Mouse (Mus musculus) testis, adult 2 months (tissue): Measurements from ENCODE around the gene Ptpn14. TPM values are rescaled to one million over a fixed set of nuclear protein-coding genes. Genes with fewer than 3 reads are reported as not detected.

Experiments used
- H3K27ac ChIP-seq: fragments of 200-500 bp; 2 replicates; pipeline ENCODE4 v1.5.1; 2012; ENCODE audit warnings: low read depth, low read length; ENCODE audit not compliant: control insufficient read depth, insufficient read depth
- H3K27me3 ChIP-seq: fragments of 200-500 bp; 2 replicates; pipeline ENCODE4 v1.6.1; 2012; ENCODE audit warnings: mild to moderate bottlenecking, low read length, moderate library complexity; ENCODE audit not compliant: control insufficient read depth, insufficient read depth
- H3K36me3 ChIP-seq: fragments of 200-500 bp; 2 replicates; pipeline ENCODE4 v1.6.1; 2012; ENCODE audit warnings: mild to moderate bottlenecking, low read length; ENCODE audit not compliant: control insufficient read depth, insufficient read depth
- H3K4me1 ChIP-seq: fragments of 200-500 bp; 2 replicates; pipeline ENCODE4 v1.6.1; 2012; ENCODE audit warnings: low read length; ENCODE audit not compliant: control insufficient read depth, insufficient read depth
- H3K4me3 ChIP-seq: fragments of 200-500 bp; 2 replicates; pipeline ENCODE4 v1.5.1; 2012; ENCODE audit warnings: low read depth, mild to moderate bottlenecking, low read length, moderate library complexity, mixed read lengths; ENCODE audit not compliant: control insufficient read depth
- CTCF ChIP-seq: fragments of 200-500 bp; IDR thresholded peaks from 2 replicates; pipeline ENCODE4 v1.5.1; 2012; ENCODE audit warnings: low read depth, mild to moderate bottlenecking, inconsistent platforms, low read length, moderate library complexity; ENCODE audit not compliant: control insufficient read depth, insufficient read depth, insufficient replicate concordance
- POLR2A ChIP-seq: fragments of 200-500 bp; IDR thresholded peaks from 2 replicates; pipeline ENCODE4 v1.6.1; 2012; ENCODE audit warnings: low read depth, mild to moderate bottlenecking, inconsistent platforms, low read length, moderate library complexity; ENCODE audit not compliant: control insufficient read depth
- polyA plus RNA-seq: library from polyadenylated mRNA; depleted of rRNA; stranded (reverse); fragments of >200 nt; gene quantifications from 2 replicates; pipeline ENCODE4 v1.2.3, GENCODE M21; 2012

The Ptpn14 gene
- polyA plus RNA-seq, 1 experiment: 3.3 TPM

DNA sequence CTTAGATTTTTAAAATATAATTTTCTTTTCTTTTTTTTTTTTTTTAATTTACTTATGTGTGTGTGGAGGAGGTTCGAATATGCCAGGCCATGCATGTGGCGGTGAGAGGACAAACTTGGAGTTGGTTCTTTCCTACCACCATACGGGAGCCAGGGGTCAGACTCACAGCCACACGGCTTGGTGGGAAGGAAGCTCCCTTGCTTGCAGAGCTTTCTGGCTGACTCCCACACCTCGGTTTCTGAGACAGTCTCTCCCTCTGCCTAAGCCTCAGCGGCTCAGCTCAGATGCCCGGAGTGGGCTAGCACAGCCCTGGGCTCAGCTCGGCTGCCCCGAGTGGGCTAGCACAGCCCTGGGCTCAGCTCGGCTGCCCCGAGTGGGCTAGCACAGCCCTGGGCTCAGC lies 10.5 kb upstream of the Ptpn14 start:
- no peak for TF ChIP-seq POLR2A
- TF ChIP-seq CTCF: no peak
- Histone ChIP-seq H3K27me3 (no peaks in the 10 kb centered on the region), H3K27ac (no peak overlapping the region), H3K4me3 (no peak overlapping the region), H3K4me1 (no peaks in the 10 kb centered on the region; the same call in 1 of the 2 replicates), H3K36me3 (no peaks in the 10 kb centered on the region)

DNA sequence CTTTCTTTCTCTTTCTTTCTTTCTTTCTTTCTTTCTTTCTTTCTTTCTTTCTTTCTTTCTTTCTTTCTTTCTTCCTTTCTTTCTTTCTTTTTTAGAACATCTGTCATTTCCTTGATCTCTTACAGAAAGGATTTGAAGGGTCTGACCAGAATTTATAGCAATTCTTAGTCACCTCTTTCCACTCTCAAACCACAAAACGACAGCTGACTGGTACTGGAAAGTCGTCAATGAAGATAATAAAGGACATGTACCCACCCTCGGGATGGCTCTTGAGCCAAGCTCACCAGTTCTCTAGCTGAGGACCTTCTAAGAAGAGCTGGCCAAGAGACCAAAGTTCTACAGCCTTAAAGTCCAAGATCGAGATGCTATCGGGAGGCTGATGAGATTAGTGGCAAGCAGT lies 9.5 kb upstream of the Ptpn14 start:
- H3K4me3 ChIP-seq: no peak overlapping the region
- no peaks in the 10 kb centered on the region for H3K27me3 ChIP-seq
- H3K4me1 ChIP-seq: no peaks in the 10 kb centered on the region; the same call in 1 of the 2 replicates
- H3K27ac ChIP-seq: no peak overlapping the region
- TF ChIP-seq CTCF (no peak), POLR2A (no peak)
- H3K36me3 ChIP-seq: no peaks in the 10 kb centered on the region

DNA sequence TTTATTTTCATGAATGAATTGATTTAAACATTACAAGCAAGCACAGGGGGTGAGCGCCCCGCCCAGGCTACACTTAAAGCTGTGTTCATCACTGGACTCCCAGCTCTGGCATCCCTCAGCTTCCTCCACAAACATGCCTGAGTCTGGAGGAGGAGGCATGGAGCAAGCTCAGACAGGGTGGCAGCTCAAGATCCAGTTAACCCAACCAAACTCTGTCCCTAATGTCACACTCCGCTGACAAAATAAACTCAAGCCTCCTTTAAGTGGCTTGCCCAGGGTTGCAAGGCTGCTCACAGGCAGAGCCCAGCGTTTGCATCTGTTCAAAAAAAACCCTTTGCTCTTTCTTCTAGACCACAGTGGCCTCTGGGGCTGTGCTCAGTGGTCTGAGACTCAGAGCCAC lies 1.9 kb upstream of the Ptpn14 start:
- H3K27me3 ChIP-seq: no peaks in the 10 kb centered on the region
- no peak overlapping the region for H3K4me3 ChIP-seq

DNA sequence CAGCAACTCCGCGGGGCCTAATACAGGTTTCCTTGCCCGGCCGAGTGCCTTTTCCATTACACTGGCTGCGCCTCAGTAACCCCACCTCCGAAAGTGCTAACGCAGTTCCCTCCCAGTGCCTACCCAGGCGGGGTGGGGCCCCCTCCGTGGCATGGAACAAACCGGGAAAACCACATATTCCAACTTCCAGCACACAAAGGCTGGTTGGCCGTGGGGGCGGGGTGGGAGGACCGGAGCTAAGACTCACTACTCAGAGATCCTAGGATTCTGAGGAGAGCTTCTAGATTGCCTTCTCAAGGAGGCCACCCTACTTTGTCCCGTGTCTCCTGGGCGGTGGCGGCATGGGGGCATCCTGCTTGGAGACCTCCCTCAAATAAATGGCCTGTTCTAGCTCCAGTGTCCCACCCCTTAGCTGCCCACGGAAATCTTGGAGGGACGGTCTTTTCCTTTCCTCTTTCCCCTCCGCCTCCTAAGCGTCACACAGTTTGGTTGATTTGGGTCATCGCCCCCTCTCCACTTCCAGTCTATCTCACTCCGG lies 653 bp upstream of the Ptpn14 start:
- Histone ChIP-seq H3K27me3 (no peaks in the 10 kb centered on the region), H3K4me1 (peaks cover 12% of the 10 kb centered on the region), H3K36me3 (no peaks in the 10 kb centered on the region), H3K27ac (peak overlapping the region; percentile 70), H3K4me3 (peak overlapping the region; percentile 62)
- TF ChIP-seq CTCF (no peak), POLR2A (no peak)

More for the DNA sequence above, 1.9 kb upstream of the Ptpn14 start:
- H3K27ac ChIP-seq: no peak overlapping the region
- TF ChIP-seq POLR2A: no peak
- TF ChIP-seq CTCF: no peak
- H3K36me3 ChIP-seq: no peaks in the 10 kb centered on the region
- peaks cover 12% of the 10 kb centered on the region for H3K4me1 ChIP-seq

DNA sequence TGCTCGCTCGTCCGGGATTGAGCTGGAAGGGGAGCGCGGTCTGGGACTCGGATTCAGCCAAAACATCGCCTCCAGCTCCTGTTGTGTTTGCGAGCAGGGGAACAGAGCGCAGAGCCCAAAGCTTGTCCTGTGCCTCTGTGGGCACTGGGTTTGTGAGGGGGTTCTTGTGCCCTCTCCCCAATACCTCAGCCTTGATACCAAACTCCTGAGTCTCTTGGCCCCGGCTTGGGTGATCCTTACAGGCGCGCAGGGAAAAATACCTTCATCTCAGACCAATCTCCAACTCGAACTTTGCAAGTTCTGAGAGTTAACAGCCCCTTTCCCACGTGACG lies 682 bp downstream of the Ptpn14 start:
- no peaks in the 10 kb centered on the region for H3K36me3 ChIP-seq
- TF ChIP-seq POLR2A (no peak), CTCF (no peak)
- peak overlapping the region; percentile 61 for H3K4me3 ChIP-seq
- H3K27ac ChIP-seq: no peak overlapping the region
- H3K4me1 ChIP-seq: peaks cover 12% of the 10 kb centered on the region
- no peaks in the 10 kb centered on the region for H3K27me3 ChIP-seq

DNA sequence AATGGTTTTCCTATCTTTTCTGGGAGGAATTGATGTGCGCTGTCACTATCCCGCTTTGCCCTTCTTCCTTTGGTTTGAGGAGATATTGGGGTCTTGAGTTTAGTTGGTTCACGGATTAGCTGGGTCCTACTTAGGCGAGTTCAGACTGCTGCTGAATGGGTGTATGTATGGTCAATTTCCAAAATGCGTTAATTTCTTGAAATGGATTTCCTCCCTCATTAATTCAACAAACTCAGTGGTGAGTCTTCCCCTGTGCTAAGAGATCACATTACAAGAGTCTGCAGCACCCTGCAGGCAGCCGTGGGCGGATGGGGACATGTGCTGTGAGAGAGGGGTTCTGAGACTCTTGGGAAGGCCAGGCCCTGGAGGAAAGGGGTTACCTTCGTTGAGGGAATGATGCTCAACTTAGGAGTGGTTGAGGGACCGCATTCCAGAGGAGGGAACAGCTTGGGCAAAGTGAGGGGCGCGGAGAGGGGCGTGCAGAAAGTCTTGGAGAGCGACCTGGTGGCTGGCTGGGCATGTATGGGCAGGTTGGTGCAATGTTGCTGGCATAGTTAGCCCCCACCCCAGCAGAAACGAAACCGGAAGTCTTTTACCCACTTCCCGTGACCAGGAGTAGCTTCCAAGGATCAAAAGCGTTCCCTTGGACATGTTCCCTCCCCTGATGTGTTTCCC lies 1.2 kb downstream of the Ptpn14 start:
- no peak overlapping the region for H3K4me3 ChIP-seq
- H3K4me1 ChIP-seq: peaks cover 12% of the 10 kb centered on the region
- no peaks in the 10 kb centered on the region for H3K27me3 ChIP-seq
- no peak overlapping the region for H3K27ac ChIP-seq
- H3K36me3 ChIP-seq: no peaks in the 10 kb centered on the region
- TF ChIP-seq POLR2A (no peak), CTCF (no peak)

DNA sequence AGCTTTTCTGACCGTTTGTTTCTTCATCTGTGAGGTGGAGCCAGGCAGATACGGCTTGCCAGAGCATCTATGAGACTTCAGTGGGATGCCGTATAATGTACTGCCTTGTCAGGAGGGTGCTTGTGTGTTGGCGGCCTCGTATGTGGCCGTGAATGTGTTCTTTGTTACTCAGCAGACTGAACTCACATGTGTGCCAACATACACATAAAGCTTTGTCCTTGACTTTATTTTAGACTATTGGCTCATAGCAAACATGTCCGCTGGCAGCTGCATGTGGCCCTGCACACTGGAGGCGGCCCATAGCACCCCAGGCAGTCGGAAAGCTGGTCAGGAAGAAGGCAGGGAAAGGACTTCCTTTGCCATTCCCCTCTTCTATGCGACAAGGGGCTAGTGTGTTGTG lies 3.6 kb downstream of the Ptpn14 start:
- Histone ChIP-seq H3K27ac (no peak overlapping the region), H3K4me3 (no peak overlapping the region), H3K36me3 (no peaks in the 10 kb centered on the region), H3K27me3 (no peaks in the 10 kb centered on the region), H3K4me1 (peaks cover 12% of the 10 kb centered on the region)
- no peak for TF ChIP-seq POLR2A
- TF ChIP-seq CTCF: no peak
